ENCODE assay signal across 8 mouse cellular contexts in the genomic region with DNA sequence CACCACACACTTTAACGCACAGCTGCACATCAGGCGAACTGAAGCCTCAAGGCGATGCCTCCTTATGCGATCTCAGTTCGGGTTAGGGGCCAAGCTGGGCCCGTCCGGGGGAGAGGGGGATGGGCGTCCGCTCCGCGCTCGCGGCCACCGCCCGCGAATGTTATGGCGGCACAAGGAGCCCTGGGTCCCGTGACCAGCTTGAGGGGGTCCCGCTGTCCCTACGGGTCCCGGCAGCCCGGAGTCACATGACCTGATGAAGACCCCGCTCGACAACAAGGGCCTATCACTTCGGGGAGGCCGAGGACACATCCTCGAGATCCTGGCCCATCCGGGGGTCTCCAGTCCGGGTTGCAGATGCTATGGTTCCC. TPM values are rescaled to one million over a fixed set of nuclear protein-coding genes. Genes with fewer than 3 reads are reported as not detected.
DNase-seq lines count a peak whose midpoint lies in the region; ATAC-seq lines count a peak whose summit lies in the region.

No protein-coding gene starts in this region.

- peaks cover 24% of the 10 kb centered on the region for H3K36me3 ChIP-seq in kidney, embryonic 16.5 days (ENCODE audit: insufficient read depth, low read length)
- H3K36me3 ChIP-seq in embryonic facial prominence, embryonic 13.5 days, result peaks cover 33% of the 10 kb centered on the region
- peaks cover 32% of the 10 kb centered on the region for H3K36me3 ChIP-seq in intestine, embryonic 14.5 days (ENCODE audit: control insufficient read depth, insufficient read depth, low read length)

- H3K27ac ChIP-seq in kidney, embryonic 16.5 days (ENCODE audit: low read length), result peak overlapping the region; percentile 63
- H3K27ac ChIP-seq in embryonic facial prominence, embryonic 13.5 days, result peak overlapping the region; percentile 60
- H3K27ac ChIP-seq in intestine, embryonic 14.5 days (ENCODE audit: low read depth), result peak overlapping the region; percentile 67

- peak overlapping the region; percentile 88 for H3K4me2 ChIP-seq in kidney, embryonic 16.5 days (replicated peaks; ENCODE audit: low read depth, low read length)
- H3K4me2 ChIP-seq in embryonic facial prominence, embryonic 13.5 days, result peak overlapping the region; percentile 84
- peak overlapping the region; percentile 85 for H3K4me2 ChIP-seq in intestine, embryonic 14.5 days (ENCODE audit: low read length)

- H3K4me3 ChIP-seq in kidney, embryonic 16.5 days (ENCODE audit: low read length), result peak overlapping the region; percentile 74
- peak overlapping the region; percentile 80 for H3K4me3 ChIP-seq in embryonic facial prominence, embryonic 13.5 days
- peak overlapping the region; percentile 86 for H3K4me3 ChIP-seq in intestine, embryonic 14.5 days (ENCODE audit: low read depth, low read length)

- H3K9ac ChIP-seq in kidney, embryonic 16.5 days (replicated peaks; ENCODE audit: low read length), result peak overlapping the region; percentile 89
- H3K9ac ChIP-seq in embryonic facial prominence, embryonic 13.5 days, result peak overlapping the region; percentile 82
- peak overlapping the region; percentile 76 for H3K9ac ChIP-seq in intestine, embryonic 14.5 days (ENCODE audit: low read length)

- WGBS in kidney, embryonic 16.5 days, result 0% methylated on average over 29 of the region's 29 CpGs
- under 1% methylated on average over 29 of the region's 29 CpGs for WGBS in embryonic facial prominence, embryonic 13.5 days
- under 1% methylated on average over 29 of the region's 29 CpGs for WGBS in intestine, embryonic 14.5 days

- H3K9me3 ChIP-seq in kidney, embryonic 16.5 days (ENCODE audit: low read length), result no peaks in the 10 kb centered on the region
- H3K9me3 ChIP-seq in embryonic facial prominence, embryonic 13.5 days, result no peaks in the 10 kb centered on the region
- no peaks in the 10 kb centered on the region for H3K9me3 ChIP-seq in intestine, embryonic 14.5 days (ENCODE audit: control insufficient read depth, low read length)

- peaks cover 9% of the 10 kb centered on the region for H3K4me1 ChIP-seq in kidney, embryonic 16.5 days (ENCODE audit: insufficient read depth, low read length)
- H3K4me1 ChIP-seq in embryonic facial prominence, embryonic 13.5 days, result peaks cover 10% of the 10 kb centered on the region
- peaks cover 8% of the 10 kb centered on the region for H3K4me1 ChIP-seq in intestine, embryonic 14.5 days (replicated peaks; ENCODE audit: control insufficient read depth, insufficient read depth, low read length)

- no peaks in the 10 kb centered on the region for H3K27me3 ChIP-seq in kidney, embryonic 16.5 days (ENCODE audit: insufficient read depth, low read length)
- H3K27me3 ChIP-seq in embryonic facial prominence, embryonic 13.5 days, result no peaks in the 10 kb centered on the region
- H3K27me3 ChIP-seq in intestine, embryonic 14.5 days (replicated peaks; ENCODE audit: control insufficient read depth, insufficient read depth, low read length), result no peaks in the 10 kb centered on the region

- DNase-seq in kidney, adult 11 months, result no peak
- peak; percentile 26 for DNase-seq in MN1 (ENCODE audit: low spot score)
- no peak for DNase-seq in intestine, embryonic 14.5 days (ENCODE audit: low spot score)
- peak; percentile 49 to 54 for DNase-seq in lung, postnatal 4 days
- no peak for DNase-seq in layer of hippocampus, adult 8-10 months (ENCODE audit: low spot score in 2 of 2)

- ATAC-seq in kidney, embryonic 16.5 days (ENCODE audit: low FRiP score, low TSS enrichment), result peak; percentile 75
- ATAC-seq in embryonic facial prominence, embryonic 13.5 days (ENCODE audit: insufficient number of reproducible peaks, insufficient read depth, low FRiP score, low TSS enrichment, low read depth), result peak; percentile 48
- ATAC-seq in intestine, embryonic 14.5 days (replicated peaks; ENCODE audit: low FRiP score, low TSS enrichment, low read depth), result peak; percentile 65
- ATAC-seq in erythroid progenitor cell, adult 5-6 weeks (replicated peaks; ENCODE audit: low FRiP score, poor library complexity, severe bottlenecking), result no peak; the same call in 1 of the 2 replicates

RNA-seq across cellular contexts. Expression of a gene that starts 0.9 kb away (rescaled TPM):
- polyA plus RNA-seq in kidney, embryonic 16.5 days (2015; fragmentation: Nextera tagmentation; extraction: Ambion mirVana), result 382 and 413 TPM in 2 replicates
- 174 and 193 TPM in 2 replicates for polyA plus RNA-seq in embryonic facial prominence, embryonic 13.5 days (2015; fragmentation: Nextera tagmentation; extraction: Ambion mirVana)
- polyA plus RNA-seq in intestine, embryonic 14.5 days (2014; fragmentation: Nextera tagmentation; extraction: Ambion mirVana), result 167 and 188 TPM in 2 replicates
- total RNA-seq in erythroid progenitor cell, adult 5-6 weeks (2015; ENCODE audit: low replicate concordance), result 2.1 and 7.9 TPM in 2 replicates
- total RNA-seq in erythroid progenitor cell, adult 5-6 weeks (2017; ENCODE audit: low replicate concordance), result 11.1 and 20.3 TPM in 2 replicates
- total RNA-seq in layer of hippocampus, adult 8-10 months (2022), result 100 to 1,000 TPM; 110 to 244 (median 174) TPM

RNA-seq across cellular contexts. Expression of a gene that starts 57.3 kb away (rescaled TPM):
- polyA plus RNA-seq in kidney, embryonic 16.5 days (2015; fragmentation: Nextera tagmentation; extraction: Ambion mirVana), result 43.3 and 55.4 TPM in 2 replicates
- 33.9 and 36.0 TPM in 2 replicates for polyA plus RNA-seq in embryonic facial prominence, embryonic 13.5 days (2015; fragmentation: Nextera tagmentation; extraction: Ambion mirVana)
- 42.9 and 47.3 TPM in 2 replicates for polyA plus RNA-seq in intestine, embryonic 14.5 days (2014; fragmentation: Nextera tagmentation; extraction: Ambion mirVana)
- total RNA-seq in erythroid progenitor cell, adult 5-6 weeks (2015; ENCODE audit: low replicate concordance), result 4.2 and 11.9 TPM in 2 replicates
- total RNA-seq in erythroid progenitor cell, adult 5-6 weeks (2017; ENCODE audit: low replicate concordance), result 6.2 and 10.5 TPM in 2 replicates
- 10 to 100 TPM; 17.0 to 25.9 (median 18.8) TPM for total RNA-seq in layer of hippocampus, adult 8-10 months (2022)

Comparison
In these comparisons a context has a peak if more than half of its experiments do, and no peak if none do; other contexts are left out.
1. DNase-seq: peak in MN1 (single experiment) and lung, postnatal 4 days (2 of 2); none in kidney, adult 11 months (single experiment), intestine, embryonic 14.5 days (single experiment) and layer of hippocampus, adult 8-10 months (0 of 2).
2. Peak in every context shown above with its lines, with median percentiles within 50 percentile points of each other: H3K27ac ChIP-seq, H3K4me2 ChIP-seq, H3K4me3 ChIP-seq and H3K9ac ChIP-seq.